Comparison of ENCODE assay signal across 8 mouse cellular contexts in the genomic region with DNA sequence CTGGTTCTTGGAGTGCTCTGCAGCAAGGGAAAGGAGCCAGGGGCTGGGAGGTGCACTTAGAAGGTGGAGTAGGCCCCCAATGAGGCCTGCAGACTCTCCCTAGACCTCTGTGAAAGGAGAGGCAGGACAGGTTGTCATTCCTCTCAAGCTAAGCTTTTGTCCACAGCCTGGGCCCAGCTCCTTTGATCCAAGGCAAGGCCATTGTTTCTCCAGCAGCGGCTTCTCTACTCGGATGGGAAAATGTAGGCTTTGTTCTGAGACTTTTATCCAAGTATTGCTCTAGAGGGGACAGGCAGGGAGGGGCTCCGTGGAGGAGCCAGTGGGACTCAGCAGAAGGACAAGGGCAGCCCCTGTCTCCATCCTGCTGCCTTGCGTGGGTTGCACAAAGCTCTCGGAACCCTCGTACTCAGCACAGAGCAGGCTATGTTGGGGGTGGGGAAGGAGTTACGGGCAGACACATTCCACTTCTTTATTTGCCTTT.
DNase-seq lines count a peak whose midpoint lies in the region; ATAC-seq and TF ChIP-seq lines count a peak whose summit lies in the region.

No protein-coding gene starts in this region.

- no peak for DNase-seq in heart, adult 2 months
- DNase-seq in heart, postnatal 36 days = no peak
- DNase-seq in neural tube, embryonic 11.5 days (ENCODE audit: low spot score) = peak; percentile 47
- DNase-seq in hindbrain, embryonic 11.5 days (ENCODE audit: low spot score) = peak; percentile 51
- DNase-seq in frontal cortex, postnatal 36 days (ENCODE audit: low spot score in 2 of 2) = no peak

- no peaks in the 10 kb centered on the region for H3K36me3 ChIP-seq in heart, adult 2 months (ENCODE audit: control insufficient read depth, insufficient read depth, low read length)
- no peaks in the 10 kb centered on the region for H3K36me3 ChIP-seq in neural tube, embryonic 11.5 days (ENCODE audit: control insufficient read depth, insufficient read depth, low read length)
- no peaks in the 10 kb centered on the region for H3K36me3 ChIP-seq in neural tube, embryonic 15.5 days
- H3K36me3 ChIP-seq in hindbrain, embryonic 11.5 days (ENCODE audit: control insufficient read depth, insufficient read depth, low read length) = no peaks in the 10 kb centered on the region
- no peaks in the 10 kb centered on the region for H3K36me3 ChIP-seq in neural tube, embryonic 14.5 days (ENCODE audit: control insufficient read depth, insufficient read depth, low read length)

- H3K27ac ChIP-seq in heart, adult 2 months = peak overlapping the region; percentile 57
- H3K27ac ChIP-seq in neural tube, embryonic 11.5 days (ENCODE audit: low read depth, low read length) = no peak overlapping the region
- H3K27ac ChIP-seq in neural tube, embryonic 15.5 days (replicated peaks) = no peak overlapping the region
- H3K27ac ChIP-seq in hindbrain, embryonic 11.5 days (ENCODE audit: low read depth, low read length) = peak overlapping the region; percentile 45; the same call in 1 of the 2 replicates
- no peak overlapping the region for H3K27ac ChIP-seq in neural tube, embryonic 14.5 days (ENCODE audit: low read depth, low read length)

- H3K4me1 ChIP-seq in heart, adult 2 months (ENCODE audit: control insufficient read depth, insufficient read depth, low read length) = peaks cover 9% of the 10 kb centered on the region
- H3K4me1 ChIP-seq in neural tube, embryonic 11.5 days (ENCODE audit: control insufficient read depth, insufficient read depth, low read length) = peaks cover 16% of the 10 kb centered on the region
- peaks cover 15% of the 10 kb centered on the region for H3K4me1 ChIP-seq in neural tube, embryonic 15.5 days
- H3K4me1 ChIP-seq in hindbrain, embryonic 11.5 days (replicated peaks; ENCODE audit: control insufficient read depth, insufficient read depth, low read length) = peaks cover 12% of the 10 kb centered on the region
- 0 out of 2 replicates have a peak, but pooled peaks cover 3% of the 10 kb centered on the region for H3K4me1 ChIP-seq in neural tube, embryonic 14.5 days (ENCODE audit: control insufficient read depth, insufficient read depth, low read length)

- H3K79me2 ChIP-seq in heart, adult 2 months (replicated peaks; ENCODE audit: control insufficient read depth, insufficient read depth, low read length) = no peaks in the 10 kb centered on the region

- no peak for TF ChIP-seq EP300 in heart, adult 2 months (IDR thresholded peaks at IDR 0.05; ENCODE audit: insufficient read depth, low read depth, low read length)

- no peak overlapping the region for H3K4me3 ChIP-seq in heart, adult 2 months
- no peak overlapping the region for H3K4me3 ChIP-seq in neural tube, embryonic 11.5 days (ENCODE audit: low read depth, low read length)
- H3K4me3 ChIP-seq in neural tube, embryonic 15.5 days (replicated peaks) = no peak overlapping the region
- H3K4me3 ChIP-seq in hindbrain, embryonic 11.5 days (ENCODE audit: low read depth, low read length) = no peak overlapping the region
- H3K4me3 ChIP-seq in neural tube, embryonic 14.5 days (ENCODE audit: low read depth, low read length) = no peak overlapping the region

- no peak for TF ChIP-seq CTCF in heart, adult 2 months (IDR thresholded peaks at IDR 0.05)

- H3K27me3 ChIP-seq in heart, adult 2 months (ENCODE audit: control insufficient read depth, insufficient read depth, low read length) = no peaks in the 10 kb centered on the region
- H3K27me3 ChIP-seq in neural tube, embryonic 11.5 days (ENCODE audit: control insufficient read depth, insufficient read depth, low read length) = no peaks in the 10 kb centered on the region
- H3K27me3 ChIP-seq in neural tube, embryonic 15.5 days (replicated peaks) = no peaks in the 10 kb centered on the region
- H3K27me3 ChIP-seq in hindbrain, embryonic 11.5 days (ENCODE audit: control insufficient read depth, insufficient read depth, low read length) = no peaks in the 10 kb centered on the region
- no peaks in the 10 kb centered on the region for H3K27me3 ChIP-seq in neural tube, embryonic 14.5 days (ENCODE audit: control insufficient read depth, insufficient read depth, low read length)

- intact Hi-C loops in heart, adult 2 months (cut with DNase I) = no loop called here
- intact Hi-C loops in heart, postnatal 36 days (cut with DNase I) = no loop called here

- H3K4me2 ChIP-seq in neural tube, embryonic 11.5 days (ENCODE audit: low read depth) = no peak overlapping the region
- no peak overlapping the region for H3K4me2 ChIP-seq in neural tube, embryonic 15.5 days
- H3K4me2 ChIP-seq in hindbrain, embryonic 11.5 days (replicated peaks; ENCODE audit: low read depth, low read length) = no peak overlapping the region
- no peak overlapping the region for H3K4me2 ChIP-seq in neural tube, embryonic 14.5 days (ENCODE audit: low read depth, low read length)

- peak; percentile 38; the same call in 1 of the 2 replicates for ATAC-seq in neural tube, embryonic 11.5 days (ENCODE audit: insufficient read depth, low FRiP score, low TSS enrichment)
- no peak for ATAC-seq in neural tube, embryonic 15.5 days (ENCODE audit: low FRiP score)
- ATAC-seq in hindbrain, embryonic 11.5 days (ENCODE audit: low FRiP score) = peak; percentile 73
- ATAC-seq in neural tube, embryonic 14.5 days (ENCODE audit: low read depth) = peak; percentile 60; the same call in 1 of the 2 replicates
- no peak for ATAC-seq in megakaryocyte-erythroid progenitor cell, adult 5-6 weeks (replicated peaks; ENCODE audit: low FRiP score, low TSS enrichment, poor library complexity, severe bottlenecking)

- no peaks in the 10 kb centered on the region for H3K9me3 ChIP-seq in neural tube, embryonic 11.5 days (ENCODE audit: control insufficient read depth, low read length)
- no peaks in the 10 kb centered on the region for H3K9me3 ChIP-seq in neural tube, embryonic 15.5 days (replicated peaks)
- no peaks in the 10 kb centered on the region for H3K9me3 ChIP-seq in hindbrain, embryonic 11.5 days (ENCODE audit: control insufficient read depth, low read length)
- H3K9me3 ChIP-seq in neural tube, embryonic 14.5 days (ENCODE audit: control insufficient read depth, low read length) = no peaks in the 10 kb centered on the region

- TF ChIP-seq POLR2A in heart, adult 2 months (IDR thresholded peaks at IDR 0.05; ENCODE audit: insufficient read depth, low read depth, low read length) = no peak

- 62% methylated on average over 7 of the region's 7 CpGs for WGBS in heart, adult 2 months
- WGBS in neural tube, embryonic 11.5 days = 18% methylated on average over 7 of the region's 7 CpGs
- 15% methylated on average over 7 of the region's 7 CpGs for WGBS in neural tube, embryonic 15.5 days
- 21% methylated on average over 7 of the region's 7 CpGs for WGBS in hindbrain, embryonic 11.5 days
- WGBS in neural tube, embryonic 14.5 days = 10% methylated on average over 7 of the region's 7 CpGs

- no peak overlapping the region for H3K9ac ChIP-seq in heart, adult 2 months (ENCODE audit: low read depth, low read length)
- no peak overlapping the region for H3K9ac ChIP-seq in neural tube, embryonic 11.5 days (ENCODE audit: low read length)
- H3K9ac ChIP-seq in neural tube, embryonic 15.5 days (replicated peaks) = no peak overlapping the region
- peak overlapping the region; percentile 33 for H3K9ac ChIP-seq in hindbrain, embryonic 11.5 days (ENCODE audit: low read depth, low read length)
- H3K9ac ChIP-seq in neural tube, embryonic 14.5 days (replicated peaks; ENCODE audit: low read depth, low read length) = no peak overlapping the region

Comparison
In these comparisons a context has a peak if more than half of its experiments do, and no peak if none do; other contexts are left out.
1. ATAC-seq: peak in neural tube, embryonic 11.5 days (single experiment), hindbrain, embryonic 11.5 days (single experiment) and neural tube, embryonic 14.5 days (single experiment); none in neural tube, embryonic 15.5 days (single experiment) and megakaryocyte-erythroid progenitor cell, adult 5-6 weeks (single experiment).
2. DNase-seq: peak in neural tube, embryonic 11.5 days (single experiment) and hindbrain, embryonic 11.5 days (single experiment); none in heart, adult 2 months (0 of 2), heart, postnatal 36 days (0 of 2) and frontal cortex, postnatal 36 days (0 of 2).
3. H3K27ac ChIP-seq: peak in heart, adult 2 months (single experiment) and hindbrain, embryonic 11.5 days (single experiment); none in neural tube, embryonic 11.5 days (single experiment), neural tube, embryonic 15.5 days (single experiment) and neural tube, embryonic 14.5 days (single experiment).